Mouse (Mus musculus) limb, embryonic 14.5 days (tissue): ENCODE data around the gene Mvb12a. TPM values are rescaled to one million over a fixed set of nuclear protein-coding genes. Genes with fewer than 3 reads are reported as not detected.

Source experiments
- ATAC-seq: fragments of 200-750 bp; cut with Nextera tagmentation; 2 replicates; pipeline ENCODE4 v1.8.0; 2017; ENCODE audit warnings: low read depth, moderate number of reproducible peaks, moderate TSS enrichment; ENCODE audit not compliant: low FRiP score
- DNase-seq: peaks from one replicate; pipeline ENCODE4 v3.0.0-alpha.2; 2015; ENCODE audit warnings: low spot score
- H3K27ac ChIP-seq: fragments of 300-500 bp; sonication (generic); replicated peaks from 2 replicates; pipeline ENCODE4 v1.5.1; 2014; ENCODE audit warnings: low read depth, mild to moderate bottlenecking, low read length, moderate library complexity, mixed read lengths
- H3K27me3 ChIP-seq: fragments of 300-500 bp; sonication (generic); 2 replicates; pipeline ENCODE4 v1.6.1; 2014; ENCODE audit warnings: low read length, mixed read lengths; ENCODE audit not compliant: control insufficient read depth, insufficient read depth
- H3K36me3 ChIP-seq: fragments of 300-500 bp; sonication (generic); 2 replicates; pipeline ENCODE4 v1.6.1; 2014; ENCODE audit warnings: mild to moderate bottlenecking, low read length, moderate library complexity, mixed read lengths; ENCODE audit not compliant: control insufficient read depth, insufficient read depth
- H3K4me1 ChIP-seq: fragments of 300-500 bp; sonication (generic); 2 replicates; pipeline ENCODE4 v1.6.1; 2014; ENCODE audit warnings: antibody characterized with exemption, low read length, mixed read lengths; ENCODE audit not compliant: control insufficient read depth, insufficient read depth
- H3K4me2 ChIP-seq: fragments of 300-500 bp; sonication (generic); replicated peaks from 2 replicates; pipeline ENCODE4 v1.6.1; 2014; ENCODE audit warnings: low read depth, mild to moderate bottlenecking, low read length, moderate library complexity; ENCODE audit not compliant: severe bottlenecking
- H3K4me3 ChIP-seq: fragments of 300-500 bp; sonication (generic); replicated peaks from 2 replicates; pipeline ENCODE4 v1.5.1; 2014; ENCODE audit warnings: low read length
- H3K9ac ChIP-seq: fragments of 300-500 bp; sonication (generic); 2 replicates; pipeline ENCODE4 v1.6.1; 2014; ENCODE audit warnings: mild to moderate bottlenecking, low read depth, low read length, moderate library complexity; ENCODE audit not compliant: severe bottlenecking
- H3K9me3 ChIP-seq: fragments of 300-500 bp; sonication (generic); 2 replicates; pipeline ENCODE4 v1.6.1; 2016; ENCODE audit warnings: low read length; ENCODE audit not compliant: control insufficient read depth
- POLR2A ChIP-seq: fragments of 200-500 bp; IDR thresholded peaks from 2 replicates; pipeline ENCODE4 v1.8.0; 2012; ENCODE audit warnings: inconsistent platforms, mild to moderate bottlenecking, moderate library complexity, borderline replicate concordance; ENCODE audit not compliant: insufficient read depth, insufficient read length; ENCODE audit errors: extremely low read depth
- WGBS: fragments of 180-500 bp; shearing (Covaris S2); extraction: QIAGEN DNeasy Blood & Tissue Kit; methylation state at CpG from one replicate; pipeline ENCODE4 v1.1.7; 2014; 5-methylcytosine and 5-hydroxymethylcytosine counted together
- polyA plus RNA-seq, 2 experiments: library from polyadenylated mRNA; depleted of rRNA in 1 of 2; stranded (reverse) in 1 of 2; unstranded in 1 of 2; fragments of >200 nt; fragmentation: Nextera tagmentation in 1 of 2; extraction: Ambion mirVana in 1 of 2; gene quantifications; 2 replicates each; pipeline versions ENCODE4 v1.2.1 to v1.2.3; 2012 to 2014

Mvb12a gene
- polyA plus RNA-seq, 2 experiments: 104 to 107 TPM

DNA sequence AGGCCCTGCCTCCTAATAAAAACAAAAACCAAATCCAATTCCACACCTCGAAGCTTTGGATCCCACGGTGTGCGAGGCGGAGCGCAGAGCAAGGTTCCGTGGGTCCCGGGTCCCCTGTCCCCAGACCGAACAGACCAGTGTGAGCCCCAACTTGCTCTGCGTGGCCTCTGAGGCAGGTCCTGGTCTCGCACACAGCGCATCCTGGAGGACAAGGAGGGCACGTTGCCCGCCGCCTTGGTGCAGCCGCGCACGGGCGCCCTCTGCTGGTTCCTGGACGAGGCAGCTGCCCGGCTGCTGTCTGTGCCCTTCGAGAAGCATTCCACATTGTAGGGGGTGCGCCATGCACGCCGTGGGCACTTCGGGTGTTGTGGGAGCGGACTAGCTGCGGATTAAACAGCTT lies 53.1 kb downstream of the Mvb12a start:
- peak; percentile 79 for DNase-seq
- ATAC-seq: peak; percentile 2; the same call in 1 of the 2 replicates
- H3K9ac ChIP-seq: no peak overlapping the region
- WGBS: 12% methylated on average over 24 of the region's 27 CpGs
- no peaks in the 10 kb centered on the region for H3K27me3 ChIP-seq
- H3K4me2 ChIP-seq: 0 out of 2 replicates have a peak overlapping the region, but pooled peaks have one; percentile 29
- TF ChIP-seq POLR2A: 0 out of 2 replicates have a peak, but pooled peaks have one; percentile 19
- H3K27ac ChIP-seq: no peak overlapping the region
- peaks cover 8% of the 10 kb centered on the region for H3K4me1 ChIP-seq
- H3K36me3 ChIP-seq: no peaks in the 10 kb centered on the region
- no peak overlapping the region for H3K4me3 ChIP-seq
- no peaks in the 10 kb centered on the region for H3K9me3 ChIP-seq

DNA sequence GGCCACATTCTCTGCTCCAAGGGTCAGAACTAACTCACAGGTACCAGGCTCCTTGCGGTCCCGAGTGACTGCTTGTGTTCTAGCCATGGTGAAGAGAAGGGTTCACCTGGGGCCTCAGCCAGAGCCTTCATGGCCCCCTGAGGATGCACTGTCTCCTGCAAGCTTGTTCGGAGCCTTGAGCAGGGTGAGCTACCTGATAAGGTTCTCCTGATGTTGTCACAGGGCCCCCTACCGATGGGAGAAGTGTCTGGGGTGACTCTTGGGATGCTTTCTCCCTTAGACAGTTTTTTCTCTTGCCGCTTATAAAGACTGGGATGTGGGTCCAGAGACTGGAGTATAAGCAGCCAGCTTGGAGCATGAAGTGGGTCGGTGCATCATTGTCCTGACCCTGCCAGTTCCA lies 53.7 kb downstream of the Mvb12a start:
- WGBS: 57% methylated on average over 6 of the region's 6 CpGs
- H3K9ac ChIP-seq: no peak overlapping the region
- no peak overlapping the region for H3K4me2 ChIP-seq

DNA sequence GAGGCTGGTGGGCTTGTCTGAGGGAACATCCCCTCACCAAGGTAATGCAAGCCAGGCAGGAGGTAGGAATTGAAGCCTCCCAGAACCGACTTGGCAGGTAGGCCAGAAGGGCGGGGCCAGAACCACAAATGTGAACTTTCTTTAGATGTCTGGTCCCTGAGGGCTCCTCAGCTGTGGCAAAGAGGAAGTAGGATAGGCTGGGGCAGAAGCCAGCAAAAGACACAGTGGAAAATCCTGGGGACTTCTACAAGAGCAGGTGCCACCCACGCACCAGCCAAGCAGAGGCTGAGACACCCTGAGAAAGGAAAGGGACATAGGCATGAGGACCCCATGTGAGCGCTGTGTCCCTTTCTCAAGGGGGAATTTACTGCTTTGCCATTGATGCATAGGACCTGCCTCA lies 54.1 kb downstream of the Mvb12a start:
- no peak overlapping the region for H3K4me2 ChIP-seq
- H3K27me3 ChIP-seq: peaks cover 6% of the 10 kb centered on the region
- ATAC-seq: no peak
- 66% methylated on average over 4 of the region's 4 CpGs for WGBS
- no peak overlapping the region for H3K27ac ChIP-seq
- no peaks in the 10 kb centered on the region for H3K36me3 ChIP-seq
- no peak overlapping the region for H3K9ac ChIP-seq
- no peak overlapping the region for H3K4me3 ChIP-seq
- no peaks in the 10 kb centered on the region for H3K9me3 ChIP-seq
- H3K4me1 ChIP-seq: peaks cover 6% of the 10 kb centered on the region
- DNase-seq: no peak
- TF ChIP-seq POLR2A: no peak

More for the DNA sequence above, 53.7 kb downstream of the Mvb12a start:
- no peak for ATAC-seq
- Histone ChIP-seq H3K36me3 (no peaks in the 10 kb centered on the region), H3K4me3 (no peak overlapping the region), H3K27me3 (peaks cover 2% of the 10 kb centered on the region), H3K9me3 (no peaks in the 10 kb centered on the region), H3K27ac (no peak overlapping the region), H3K4me1 (peaks cover 6% of the 10 kb centered on the region)
- no peak for TF ChIP-seq POLR2A
- DNase-seq: no peak

DNA sequence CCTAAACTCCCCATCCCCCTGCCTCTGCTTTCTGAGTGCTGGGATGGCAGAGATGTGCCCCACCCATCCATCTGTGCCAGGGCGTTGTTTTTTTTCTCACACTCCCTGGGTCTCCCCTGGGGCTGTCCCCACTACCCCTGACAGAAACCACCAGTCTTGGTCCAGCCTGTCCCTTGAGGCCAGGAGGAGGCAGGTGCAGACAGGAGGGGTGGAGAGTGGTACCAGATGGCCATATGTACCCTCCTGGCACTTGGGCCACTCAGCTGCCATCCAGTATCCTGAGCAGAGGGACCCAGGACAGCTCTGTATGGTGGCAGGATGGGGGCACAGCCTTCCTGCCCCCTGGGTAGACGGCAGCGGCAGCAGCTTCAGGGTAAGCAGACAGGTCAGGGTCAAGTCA lies 54.7 kb downstream of the Mvb12a start, which contains the start of gene Fam129c:
Fam129c (plus strand) TSS at position 198 of the 400 bp plus-strand sequence.
- Histone ChIP-seq H3K4me3 (no peak within 1 kb of the TSS), H3K36me3 (no peaks in the 10 kb centered on the region), H3K9ac (no peak within 1 kb of the TSS), H3K27ac (no peak within 1 kb of the TSS), H3K27me3 (peaks cover 12% of the 10 kb centered on the region), H3K9me3 (no peaks in the 10 kb centered on the region), H3K4me2 (no peak within 1 kb of the TSS), H3K4me1 (peaks cover 8% of the 10 kb centered on the region)
- DNase-seq: no peak
- 65% methylated on average over 3 of the region's 3 CpGs for WGBS
- no peak for ATAC-seq
- TF ChIP-seq POLR2A: no peak

Other genes with a start within 250 kb of the Mvb12a start
- gene Use1, start 176.1 kb upstream of the Mvb12a start, polyA plus RNA-seq (2012; rRNA removed): 158 and 189 TPM in 2 replicates
- 114 and 128 TPM in 2 replicates for gene Use1, start 176.1 kb upstream of the Mvb12a start, polyA plus RNA-seq (2014; fragmentation: Nextera tagmentation; extraction: Ambion mirVana)
- 4.2 and 4.6 TPM in 2 replicates for gene Ocel1, start 171.6 kb upstream of the Mvb12a start, polyA plus RNA-seq (2012; rRNA removed)
- 3.8 and 4.3 TPM in 2 replicates for gene Ocel1, start 171.6 kb upstream of the Mvb12a start, polyA plus RNA-seq (2014; fragmentation: Nextera tagmentation; extraction: Ambion mirVana)
- gene Nr2f6, start 161.0 kb upstream of the Mvb12a start, polyA plus RNA-seq (2012; rRNA removed): 80.8 and 113 TPM in 2 replicates
- gene Nr2f6, start 161.0 kb upstream of the Mvb12a start, polyA plus RNA-seq (2014; fragmentation: Nextera tagmentation; extraction: Ambion mirVana): 63.1 and 66.9 TPM in 2 replicates
- gene Ushbp1, start 147.1 kb upstream of the Mvb12a start, polyA plus RNA-seq (2012; rRNA removed): 15.7 and 16.7 TPM in 2 replicates
- 7.6 and 9.1 TPM in 2 replicates for gene Ushbp1, start 147.1 kb upstream of the Mvb12a start, polyA plus RNA-seq (2014; fragmentation: Nextera tagmentation; extraction: Ambion mirVana)
- 117 and 122 TPM in 2 replicates for gene Babam1, start 146.1 kb upstream of the Mvb12a start, polyA plus RNA-seq (2012; rRNA removed)
- gene Babam1, start 146.1 kb upstream of the Mvb12a start, polyA plus RNA-seq (2014; fragmentation: Nextera tagmentation; extraction: Ambion mirVana): 87.7 and 88.6 TPM in 2 replicates
- gene Ankle1, start 136.9 kb upstream of the Mvb12a start, polyA plus RNA-seq (2012; rRNA removed): 60.7 and 70.5 TPM in 2 replicates
- gene Ankle1, start 136.9 kb upstream of the Mvb12a start, polyA plus RNA-seq (2014; fragmentation: Nextera tagmentation; extraction: Ambion mirVana): 17.0 and 21.8 TPM in 2 replicates
- 72.6 and 88.1 TPM in 2 replicates for gene Abhd8, start 79.3 kb upstream of the Mvb12a start, polyA plus RNA-seq (2012; rRNA removed)
- 48.6 and 57.1 TPM in 2 replicates for gene Abhd8, start 79.3 kb upstream of the Mvb12a start, polyA plus RNA-seq (2014; fragmentation: Nextera tagmentation; extraction: Ambion mirVana)
- gene Mrpl34, start 78.0 kb upstream of the Mvb12a start, polyA plus RNA-seq (2012; rRNA removed): 62.3 and 70.6 TPM in 2 replicates
- 121 and 130 TPM in 2 replicates for gene Mrpl34, start 78.0 kb upstream of the Mvb12a start, polyA plus RNA-seq (2014; fragmentation: Nextera tagmentation; extraction: Ambion mirVana)
- 101 and 127 TPM in 2 replicates for gene Dda1, start 73.7 kb upstream of the Mvb12a start, polyA plus RNA-seq (2012; rRNA removed)
- 94.6 and 99.6 TPM in 2 replicates for gene Dda1, start 73.7 kb upstream of the Mvb12a start, polyA plus RNA-seq (2014; fragmentation: Nextera tagmentation; extraction: Ambion mirVana)
- gene Ano8, start 57.0 kb upstream of the Mvb12a start, polyA plus RNA-seq (2012; rRNA removed): 37.2 and 43.3 TPM in 2 replicates
- gene Ano8, start 57.0 kb upstream of the Mvb12a start, polyA plus RNA-seq (2014; fragmentation: Nextera tagmentation; extraction: Ambion mirVana): 1.8 and 3.0 TPM in 2 replicates
- gene Gtpbp3, start 54.8 kb upstream of the Mvb12a start, polyA plus RNA-seq (2012; rRNA removed): 41.6 and 59.5 TPM in 2 replicates
- gene Gtpbp3, start 54.8 kb upstream of the Mvb12a start, polyA plus RNA-seq (2014; fragmentation: Nextera tagmentation; extraction: Ambion mirVana): 5.9 and 6.8 TPM in 2 replicates
- 59.8 and 77.7 TPM in 2 replicates for gene Plvap, start 31.2 kb upstream of the Mvb12a start, polyA plus RNA-seq (2012; rRNA removed)
- 53.2 and 57.2 TPM in 2 replicates for gene Plvap, start 31.2 kb upstream of the Mvb12a start, polyA plus RNA-seq (2014; fragmentation: Nextera tagmentation; extraction: Ambion mirVana)
- 1.3 and 1.6 TPM in 2 replicates for gene Ccdc194, start 17.2 kb upstream of the Mvb12a start, polyA plus RNA-seq (2012; rRNA removed)
- 0.57 and 1.2 TPM in 2 replicates for gene Ccdc194, start 17.2 kb upstream of the Mvb12a start, polyA plus RNA-seq (2014; fragmentation: Nextera tagmentation; extraction: Ambion mirVana)
- gene Bst2, start 5.5 kb upstream of the Mvb12a start, polyA plus RNA-seq (2012; rRNA removed): 47.2 and 50.6 TPM in 2 replicates
- 12.4 and 16.5 TPM in 2 replicates for gene Bst2, start 5.5 kb upstream of the Mvb12a start, polyA plus RNA-seq (2014; fragmentation: Nextera tagmentation; extraction: Ambion mirVana)
- gene Tmem221, start 15.9 kb downstream of the Mvb12a start, polyA plus RNA-seq (2012; rRNA removed): 0.34 and 0.59 TPM in 2 replicates
- gene Tmem221, start 15.9 kb downstream of the Mvb12a start, polyA plus RNA-seq (2014; fragmentation: Nextera tagmentation; extraction: Ambion mirVana): 0.48 and 0.89 TPM in 2 replicates
- not detected in 2 replicates for gene Nxnl1, start 23.7 kb downstream of the Mvb12a start, polyA plus RNA-seq (2012; rRNA removed)
- gene Nxnl1, start 23.7 kb downstream of the Mvb12a start, polyA plus RNA-seq (2014; fragmentation: Nextera tagmentation; extraction: Ambion mirVana): 0.25 TPM in 1 of 2 replicates, not detected in the other
- 87.8 and 133 TPM in 2 replicates for gene Slc27a1, start 26.0 kb downstream of the Mvb12a start, polyA plus RNA-seq (2012; rRNA removed)
- gene Slc27a1, start 26.0 kb downstream of the Mvb12a start, polyA plus RNA-seq (2014; fragmentation: Nextera tagmentation; extraction: Ambion mirVana): 24.3 and 25.9 TPM in 2 replicates
- 141 and 216 TPM in 2 replicates for gene Pgls, start 49.3 kb downstream of the Mvb12a start, polyA plus RNA-seq (2012; rRNA removed)
- gene Pgls, start 49.3 kb downstream of the Mvb12a start, polyA plus RNA-seq (2014; fragmentation: Nextera tagmentation; extraction: Ambion mirVana): 249 and 255 TPM in 2 replicates
- gene Fam129c, start 54.7 kb downstream of the Mvb12a start, polyA plus RNA-seq (2012; rRNA removed): 7.5 and 7.8 TPM in 2 replicates
- gene Fam129c, start 54.7 kb downstream of the Mvb12a start, polyA plus RNA-seq (2014; fragmentation: Nextera tagmentation; extraction: Ambion mirVana): 2.9 and 3.3 TPM in 2 replicates
- gene Colgalt1, start 68.1 kb downstream of the Mvb12a start, polyA plus RNA-seq (2012; rRNA removed): 240 and 285 TPM in 2 replicates
- gene Colgalt1, start 68.1 kb downstream of the Mvb12a start, polyA plus RNA-seq (2014; fragmentation: Nextera tagmentation; extraction: Ambion mirVana): 114 and 116 TPM in 2 replicates
- gene Unc13a, start 128.8 kb downstream of the Mvb12a start, polyA plus RNA-seq (2012; rRNA removed): 0.28 and 0.39 TPM in 2 replicates
- 0.91 and 0.97 TPM in 2 replicates for gene Unc13a, start 128.8 kb downstream of the Mvb12a start, polyA plus RNA-seq (2014; fragmentation: Nextera tagmentation; extraction: Ambion mirVana)
- 8.0 and 11.1 TPM in 2 replicates for gene Jak3, start 133.4 kb downstream of the Mvb12a start, polyA plus RNA-seq (2012; rRNA removed)
- gene Jak3, start 133.4 kb downstream of the Mvb12a start, polyA plus RNA-seq (2014; fragmentation: Nextera tagmentation; extraction: Ambion mirVana): 5.2 and 5.3 TPM in 2 replicates
- 1.8 and 2.5 TPM in 2 replicates for gene Insl3, start 146.3 kb downstream of the Mvb12a start, polyA plus RNA-seq (2012; rRNA removed)
- gene Insl3, start 146.3 kb downstream of the Mvb12a start, polyA plus RNA-seq (2014; fragmentation: Nextera tagmentation; extraction: Ambion mirVana): 1.7 TPM in 1 of 2 replicates, not detected in the other
- gene B3gnt3, start 158.9 kb downstream of the Mvb12a start, polyA plus RNA-seq (2012; rRNA removed): 1.1 and 1.5 TPM in 2 replicates
- gene B3gnt3, start 158.9 kb downstream of the Mvb12a start, polyA plus RNA-seq (2014; fragmentation: Nextera tagmentation; extraction: Ambion mirVana): 0.67 and 0.77 TPM in 2 replicates
- gene Fcho1, start 182.8 kb downstream of the Mvb12a start, polyA plus RNA-seq (2012; rRNA removed): 10.4 and 11.0 TPM in 2 replicates
- gene Fcho1, start 182.8 kb downstream of the Mvb12a start, polyA plus RNA-seq (2014; fragmentation: Nextera tagmentation; extraction: Ambion mirVana): 3.3 and 3.6 TPM in 2 replicates